Mouse (Mus musculus) left cerebral cortex, postnatal 4 days (tissue): ENCODE data around the gene Tmem144. TPM values are rescaled to one million over a fixed set of nuclear protein-coding genes. Genes with fewer than 3 reads are reported as not detected.
"Not testable (repeated sequence)": the region's sequence is repeated elsewhere in the genome, so short reads cannot be mapped to it uniquely, and the experiment has no call there.

Experiments
- DNase-seq: peaks from one replicate; pipeline ENCODE4 v3.0.0-alpha.2; 2022
- intact Hi-C: fragments of 180-260 bp; cut with DNase I; formaldehyde crosslinking; loops from one replicate; pipeline ENCODE4 v1.15.1; 2025
- total RNA-seq, 2 experiments: library from RNA; stranded (reverse); gene quantifications; 2 replicates each; pipeline ENCODE4 v1.2.3; 2021

Gene Tmem144
- total RNA-seq, 2 experiments from 2014 or later: 2.8 to 3.6 TPM

- no peak for DNase-seq
- intact Hi-C loops: no loop called here
Measured at GRCm38 (mm10) chr3:79811632-79812031, 40.9 kb downstream of the Tmem144 start.

- intact Hi-C loops: no loop called here
- no peak for DNase-seq
Measured at GRCm38 (mm10) chr3:79810563-79810962, 42.0 kb downstream of the Tmem144 start.

- intact Hi-C loops: loop anchor here (2.0 kb wide), 1 partner anchor 136 kb away; no protein-coding TSS in a partner anchor
- peak; percentile 64 for DNase-seq
Measured at GRCm38 (mm10) chr3:79809180-79809567, 43.4 kb downstream of the Tmem144 start.

- intact Hi-C loops: loop anchor here (2.0 kb wide), 1 partner anchor 136 kb away; no protein-coding TSS in a partner anchor
- DNase-seq: no peak
Measured at GRCm38 (mm10) chr3:79808530-79809179, 43.9 kb downstream of the Tmem144 start.

GRCm38 (mm10) chr3:79800761-79801160 is 51.8 kb downstream of the Tmem144 start:
- DNase-seq, intact Hi-C loops: not testable (repeated sequence)

GRCm38 (mm10) chr3:79792307-79792706 is 60.3 kb downstream of the Tmem144 start:
- intact Hi-C loops: no loop called here
- no peak for DNase-seq

- DNase-seq: no peak
- intact Hi-C loops: no loop called here
Measured at GRCm38 (mm10) chr3:79790324-79790723, 62.2 kb downstream of the Tmem144 start.

GRCm38 (mm10) chr3:79789554-79789953 is 63.0 kb downstream of the Tmem144 start:
- no peak for DNase-seq
- intact Hi-C loops: no loop called here

- intact Hi-C loops: no loop called here
- DNase-seq: no peak
Measured at GRCm38 (mm10) chr3:79788959-79789358, 63.6 kb downstream of the Tmem144 start.

GRCm38 (mm10) chr3:79784362-79784736 is 68.2 kb downstream of the Tmem144 start:
- no peak for DNase-seq
- intact Hi-C loops: no loop called here

- intact Hi-C loops: no loop called here
- DNase-seq: no peak
Measured at GRCm38 (mm10) chr3:79783630-79784361, 68.8 kb downstream of the Tmem144 start.

GRCm38 (mm10) chr3:79772701-79773100 is 79.9 kb downstream of the Tmem144 start:
- no peak for DNase-seq
- intact Hi-C loops: no loop called here

Other genes with a start within 250 kb of the Tmem144 start
- gene 4930579G24Rik, start 223.7 kb downstream of the Tmem144 start, total RNA-seq: 1 to 10 TPM; 1.6 to 2.5 TPM
- 10 to 100 TPM; 27.0 to 30.0 TPM for gene Etfdh, start 223.3 kb downstream of the Tmem144 start, total RNA-seq
- 10 to 100 TPM; 27.1 to 27.5 TPM for gene Rxfp1, start 114.9 kb downstream of the Tmem144 start, total RNA-seq
- gene Fam198b, start 31.8 kb upstream of the Tmem144 start, total RNA-seq: 1 to 10 TPM; 3.4 to 4.1 TPM